Comparison of ENCODE assay signal across 15 mouse cellular contexts in genomic region chr16:43476921-43477320, GRCm38 (mm10).
"Had no signal": no experiment of that assay in that cellular context is flagged by ENCODE, and none has a peak within 500 bp of the region (broad histone marks: within the 10 kb centered on the region; RNA-seq: fewer than 3 reads in every experiment).

No protein-coding gene starts in this region.

- H3K9me3 ChIP-seq: neural tube, embryonic 15.5 days; stomach, embryonic 15.5 days had no signal

- H3K4me3 ChIP-seq: neural tube, embryonic 15.5 days; stomach, embryonic 15.5 days had no signal

- H3K36me3 ChIP-seq: neural tube, embryonic 15.5 days; stomach, embryonic 15.5 days had no signal

- H3K9ac ChIP-seq: neural tube, embryonic 15.5 days; stomach, embryonic 15.5 days had no signal

- H3K27me3 ChIP-seq: neural tube, embryonic 15.5 days; stomach, embryonic 15.5 days had no signal

- H3K4me1 ChIP-seq: neural tube, embryonic 15.5 days; stomach, embryonic 15.5 days had no signal

- DNase-seq: retina, postnatal 1 day; right cerebral cortex, adult 18-20 months; right cerebral cortex, postnatal 14 days; right cerebral cortex, postnatal 25 days; right cerebral cortex, postnatal 4 days; spleen, adult 18-20 months; thymus, adult 18-20 months; thymus, adult 2 months; thymus, postnatal 14 days; thymus, postnatal 25 days; thymus, postnatal 36 days; thymus, postnatal 4 days had no signal

- H3K27ac ChIP-seq: neural tube, embryonic 15.5 days; stomach, embryonic 15.5 days; stomach, postnatal 0 days had no signal

- H3K4me2 ChIP-seq: neural tube, embryonic 15.5 days; stomach, embryonic 15.5 days had no signal
